Mouse (Mus musculus) thymus, postnatal 36 days (tissue): Measurements from ENCODE around the gene Hyal3.
A peak's percentile ranks its signal among the peaks of the same experiment; 100 is the strongest.

Experiments
- DNase-seq, 2 experiments: peaks; one replicate each; pipeline ENCODE4 v3.0.0; 2022; ENCODE audit warnings: mixed read lengths in 2 of 2

The Hyal3 gene

DNA sequence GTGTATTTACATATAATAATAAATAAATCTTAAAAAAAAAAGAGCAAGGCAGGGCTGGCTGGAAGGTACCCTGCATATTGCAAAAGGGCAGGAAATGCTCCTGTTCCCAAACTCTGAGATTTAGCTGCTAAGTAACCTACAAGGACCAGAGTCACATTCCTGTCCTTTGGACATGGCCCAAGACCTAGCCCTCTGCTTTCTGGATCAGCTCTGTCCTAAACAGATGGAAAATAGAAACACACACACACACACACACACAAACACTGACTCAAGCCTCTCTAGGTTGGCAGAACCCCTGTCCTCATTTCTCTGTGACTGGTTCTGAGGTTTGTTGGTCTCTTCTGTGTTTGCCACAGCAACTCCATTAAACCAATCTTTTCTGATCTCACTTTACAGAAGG is 40.3 kb downstream of the Hyal3 start:
- no peak for DNase-seq

GRCm38 (mm10) chr9:107624539-107624938 is 43.9 kb downstream of the Hyal3 start:
- DNase-seq, result peak; percentile 64 to 77

DNA sequence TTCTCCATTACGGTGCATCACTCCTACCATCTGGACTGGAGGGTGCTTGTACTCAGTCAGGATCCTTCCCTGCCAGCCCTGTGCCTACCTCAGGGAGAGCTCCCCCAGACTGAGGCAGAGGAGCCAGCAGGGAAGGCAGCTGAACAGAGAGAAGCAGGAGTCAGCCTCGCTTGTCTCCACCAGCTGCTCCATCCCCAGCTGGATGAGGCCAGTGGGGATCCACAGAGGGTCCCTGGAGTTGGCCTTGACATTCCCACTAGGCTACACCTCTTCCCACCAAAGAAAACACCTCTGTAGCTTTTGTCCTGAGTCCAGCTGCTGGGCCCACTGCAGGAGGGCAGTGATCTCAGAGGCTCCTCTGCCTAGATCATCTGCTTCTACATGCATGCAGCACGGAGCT is 44.3 kb downstream of the Hyal3 start:
- DNase-seq, result no peak

- DNase-seq, result peak; percentile 37 to 50
These were observed 44.9 kb downstream of the Hyal3 start for GRCm38 (mm10) chr9:107625351-107626128.

- DNase-seq, result no peak
These were observed 45.7 kb downstream of the Hyal3 start for GRCm38 (mm10) chr9:107626158-107626843.

- DNase-seq, result peak; percentile 92 to 93
These were observed 46.2 kb downstream of the Hyal3 start for GRCm38 (mm10) chr9:107626844-107627277.

DNA sequence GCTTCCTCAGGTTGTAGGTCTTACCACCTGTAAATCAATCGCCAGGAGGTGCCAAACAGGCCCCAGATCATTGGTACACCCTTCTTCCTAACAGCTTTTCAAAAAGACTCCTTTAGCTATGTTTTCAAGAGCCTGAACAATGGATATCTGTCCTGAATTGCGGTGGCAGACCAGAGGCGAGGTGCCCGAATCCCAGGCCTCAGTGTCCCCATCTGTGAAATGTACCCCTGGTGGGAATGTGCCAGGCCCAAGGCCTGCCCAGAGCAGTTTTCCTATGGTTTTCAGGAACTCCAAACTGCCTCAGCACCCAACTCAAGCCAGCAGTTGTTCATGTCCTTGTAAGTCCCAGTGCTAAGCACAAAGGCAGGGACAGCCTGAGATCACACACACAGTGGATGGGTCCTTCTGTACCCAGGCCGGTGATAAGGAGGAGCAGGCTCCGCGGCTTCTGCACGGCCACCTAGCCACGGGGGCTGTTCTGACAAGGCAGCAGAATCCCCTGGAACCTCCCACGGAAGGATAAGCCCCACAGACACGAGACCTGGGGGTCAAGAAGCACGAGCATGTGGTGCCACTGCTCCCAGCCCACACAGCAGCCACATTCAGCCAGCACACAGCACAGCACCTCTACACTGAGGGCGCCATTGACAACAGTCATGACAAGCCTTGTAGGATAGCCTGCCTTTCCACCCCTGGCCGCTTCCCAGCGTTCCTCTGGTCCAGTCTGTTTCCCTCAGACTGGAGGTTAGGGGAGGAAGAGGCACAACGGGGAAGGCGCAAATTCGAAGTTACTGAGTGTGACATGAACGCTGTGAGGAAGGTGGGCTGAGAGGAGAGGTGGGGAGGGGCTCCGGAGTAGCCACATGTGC is 47.0 kb downstream of the Hyal3 start:
- DNase-seq, result no peak

DNA sequence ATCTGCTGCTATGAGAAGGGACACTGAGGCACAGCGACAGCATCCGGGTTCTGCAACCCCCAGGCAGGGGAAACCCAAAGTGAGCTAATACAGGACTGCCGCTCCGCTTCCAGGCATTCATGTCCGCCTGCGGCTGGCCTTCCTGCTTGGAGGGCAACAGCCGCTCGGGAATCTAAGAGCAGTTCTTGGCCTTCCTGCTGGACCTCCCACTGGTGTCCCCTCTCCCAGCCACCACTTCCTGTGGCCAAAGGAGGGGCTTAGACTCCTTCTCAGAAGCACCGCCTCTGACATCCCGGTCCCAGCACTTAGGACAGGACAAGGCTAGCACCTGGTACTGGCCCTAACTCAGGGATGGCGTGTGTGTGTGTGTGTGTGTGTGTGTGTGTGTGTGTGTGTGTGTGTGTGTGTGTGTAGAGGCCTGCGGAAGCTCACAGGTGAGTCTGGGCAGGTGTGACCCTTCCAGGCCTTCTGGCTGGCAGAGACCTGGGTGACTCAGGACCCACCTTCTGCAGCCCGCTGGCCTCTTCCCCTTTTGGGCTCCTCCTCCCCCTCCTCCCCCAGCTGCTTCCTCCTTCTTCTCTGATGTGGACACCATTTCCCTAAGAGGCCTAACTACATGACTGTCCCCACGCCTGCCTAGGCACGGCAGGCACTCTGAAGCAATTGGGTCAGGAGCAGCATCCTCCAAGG is 48.2 kb downstream of the Hyal3 start:
- no peak for DNase-seq

DNA sequence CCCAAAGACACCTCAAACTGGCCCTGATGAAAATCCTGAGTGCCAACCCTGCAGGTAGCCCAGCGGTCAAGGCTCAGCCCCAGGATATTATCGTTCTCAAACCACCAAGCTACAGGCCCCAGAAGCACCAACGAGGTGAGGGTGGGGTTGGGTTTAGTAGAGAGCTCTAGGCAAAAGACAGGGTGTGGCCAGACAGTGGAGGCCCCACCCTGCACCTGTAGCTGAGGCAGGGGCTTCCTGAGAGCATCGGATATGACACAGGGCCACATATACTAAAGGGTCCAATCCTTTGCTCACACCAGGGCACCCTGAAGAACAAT is 48.8 kb downstream of the Hyal3 start:
- DNase-seq, result peak in 1 of 2 experiments; percentile 52

GRCm38 (mm10) chr9:107629901-107630425 is 49.3 kb downstream of the Hyal3 start:
- DNase-seq, result peak; percentile 54 to 79

DNA sequence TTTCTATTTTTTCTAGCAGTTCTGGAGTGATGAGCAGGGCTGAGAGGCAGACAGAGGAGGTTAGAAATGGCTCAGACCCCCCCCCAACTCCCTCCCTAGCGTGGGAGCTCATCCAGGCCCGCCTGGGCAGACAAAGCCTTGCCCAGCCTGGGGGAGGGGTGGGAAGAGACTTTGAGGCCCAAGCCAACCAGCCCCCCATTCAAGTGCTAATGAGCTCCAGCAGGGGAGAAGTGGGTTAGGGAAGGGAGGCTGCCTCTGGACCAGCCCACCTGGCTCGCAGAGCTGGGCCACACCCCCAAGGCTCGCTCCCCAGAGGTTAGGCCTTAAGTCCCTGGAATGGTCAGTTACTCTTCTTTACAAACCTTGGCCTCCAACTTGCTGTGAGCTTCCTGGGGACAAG is 50.0 kb downstream of the Hyal3 start:
- peak in 1 of 2 experiments; percentile 41 for DNase-seq

- DNase-seq, result no peak
These were observed 50.8 kb downstream of the Hyal3 start for GRCm38 (mm10) chr9:107631311-107631826.

DNA sequence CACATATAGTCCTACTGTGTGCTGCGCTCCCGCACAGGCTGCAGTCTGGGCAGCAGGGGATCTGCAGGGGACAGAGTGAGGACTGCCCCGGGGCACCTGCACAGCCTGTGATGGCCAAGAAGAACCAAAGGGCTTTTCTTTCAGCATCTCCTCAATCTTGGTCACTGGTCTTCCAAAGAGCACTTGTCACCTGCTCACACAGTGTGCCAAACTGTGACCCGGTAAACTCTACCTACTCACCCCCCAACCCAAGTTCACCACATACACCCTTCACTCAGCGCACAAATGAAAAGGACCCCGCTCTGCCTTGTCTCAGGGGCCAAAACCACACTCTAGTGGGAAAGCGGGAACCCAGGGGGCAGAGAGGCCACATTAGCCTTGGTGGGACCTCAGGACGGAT is 51.2 kb downstream of the Hyal3 start:
- DNase-seq, result no peak

GRCm38 (mm10) chr9:107632478-107632877 is 51.9 kb downstream of the Hyal3 start:
- DNase-seq, result no peak

- DNase-seq, result peak; percentile 89 to 92
These were observed 52.6 kb downstream of the Hyal3 start for GRCm38 (mm10) chr9:107633091-107633660.

- DNase-seq, result peak; percentile 57 to 65
These were observed 53.2 kb downstream of the Hyal3 start for GRCm38 (mm10) chr9:107633661-107634405.

GRCm38 (mm10) chr9:107634406-107635278 is 54.0 kb downstream of the Hyal3 start:
- DNase-seq, result no peak

GRCm38 (mm10) chr9:107635279-107636028 is 54.8 kb downstream of the Hyal3 start, which contains the start of gene Gnai2:
Gnai2 (minus strand) TSS chr9:107635367.
- DNase-seq, result peak; percentile 97 to 98
